26 mouse cellular contexts compared by ENCODE assay signal in genomic region chr13:110218497-110218896, GRCm38 (mm10).
DNase-seq lines count a peak whose midpoint lies in the region; ATAC-seq lines count a peak whose summit lies in the region.
"Had no signal": no experiment of that assay in that cellular context is flagged by ENCODE, and none has a peak within 500 bp of the region (broad histone marks: within the 10 kb centered on the region; RNA-seq: fewer than 3 reads in every experiment).

No protein-coding gene starts in this region.

- ATAC-seq in hindbrain, embryonic 14.5 days (ENCODE audit: low FRiP score): no peak
- ATAC-seq in hindbrain, embryonic 12.5 days (ENCODE audit: low FRiP score): no peak
- no peak for ATAC-seq in midbrain, embryonic 16.5 days
- ATAC-seq in megakaryocyte, adult 5-6 weeks (ENCODE audit: poor library complexity, severe bottlenecking): no peak
- ATAC-seq: activated CD4-positive, CD25-positive, alpha-beta regulatory T cell, adult 4 months; intestine, embryonic 16.5 days; liver, postnatal 0 days had no signal

- no peak overlapping the region for H3K4me2 ChIP-seq in hindbrain, embryonic 14.5 days (replicated peaks)
- no peak overlapping the region for H3K4me2 ChIP-seq in hindbrain, embryonic 12.5 days (replicated peaks)
- H3K4me2 ChIP-seq in midbrain, embryonic 16.5 days (ENCODE audit: low read length): no peak overlapping the region
- H3K4me2 ChIP-seq: heart, embryonic 15.5 days had no signal

- H3K9me3 ChIP-seq in hindbrain, embryonic 14.5 days (ENCODE audit: control insufficient read depth, low read length): no peaks in the 10 kb centered on the region
- H3K9me3 ChIP-seq in hindbrain, embryonic 12.5 days (replicated peaks): no peaks in the 10 kb centered on the region
- H3K9me3 ChIP-seq in midbrain, embryonic 16.5 days (replicated peaks; ENCODE audit: control insufficient read depth, low read length, poor library complexity, severe bottlenecking): no peaks in the 10 kb centered on the region
- H3K9me3 ChIP-seq: forebrain, embryonic 10.5 days; heart, embryonic 15.5 days; limb, embryonic 10.5 days had no signal

- H3K27ac ChIP-seq in hindbrain, embryonic 14.5 days: peak overlapping the region; percentile 34; the same call in 1 of the 2 replicates
- H3K27ac ChIP-seq in hindbrain, embryonic 12.5 days: no peak overlapping the region
- H3K27ac ChIP-seq in midbrain, embryonic 16.5 days (ENCODE audit: low read length): 0 out of 2 replicates have a peak overlapping the region, but pooled peaks have one; percentile 7
- H3K27ac ChIP-seq: forebrain, embryonic 10.5 days; heart, adult 2 months; heart, embryonic 15.5 days; left cerebral cortex, adult 2 months; limb, embryonic 10.5 days; stomach, postnatal 0 days had no signal

- H3K27me3 ChIP-seq in hindbrain, embryonic 14.5 days (ENCODE audit: control insufficient read depth, insufficient read depth, low read length): no peaks in the 10 kb centered on the region
- H3K27me3 ChIP-seq in hindbrain, embryonic 12.5 days: no peaks in the 10 kb centered on the region
- no peaks in the 10 kb centered on the region for H3K27me3 ChIP-seq in midbrain, embryonic 16.5 days (ENCODE audit: control insufficient read depth, insufficient read depth, low read depth, low read length)
- H3K27me3 ChIP-seq: heart, embryonic 15.5 days had no signal

- no peak for DNase-seq in hindbrain, embryonic 14.5 days (ENCODE audit: low spot score)
- DNase-seq in 416B (ENCODE audit: low read depth): peak; percentile 4
- peak; percentile 72 for DNase-seq in Muller cell, postnatal 12 days (ENCODE audit: inconsistent ontology term)
- DNase-seq in thymus, postnatal 4 days: no peak
- no peak for DNase-seq in gastrocnemius, postnatal 14 days
- DNase-seq: adrenal gland, postnatal 14 days; cerebellum, adult 11-12 months; cerebellum, postnatal 25 days; embryo, embryonic 11 days; gastrocnemius, postnatal 25 days; heart, adult 2 months; kidney, postnatal 36 days; layer of hippocampus, adult 9-11 months; liver, postnatal 0 days; lung, postnatal 10 days; thymus, postnatal 14 days had no signal

- no peaks in the 10 kb centered on the region for H3K36me3 ChIP-seq in hindbrain, embryonic 14.5 days (replicated peaks; ENCODE audit: control insufficient read depth, insufficient read depth)
- H3K36me3 ChIP-seq in hindbrain, embryonic 12.5 days: no peaks in the 10 kb centered on the region
- no peaks in the 10 kb centered on the region for H3K36me3 ChIP-seq in midbrain, embryonic 16.5 days (ENCODE audit: control insufficient read depth, insufficient read depth, low read length)
- H3K36me3 ChIP-seq: forebrain, embryonic 10.5 days; heart, embryonic 15.5 days; limb, embryonic 10.5 days had no signal

- H3K4me3 ChIP-seq in hindbrain, embryonic 14.5 days (replicated peaks; ENCODE audit: low read length): no peak overlapping the region
- H3K4me3 ChIP-seq in hindbrain, embryonic 12.5 days: no peak overlapping the region
- no peak overlapping the region for H3K4me3 ChIP-seq in midbrain, embryonic 16.5 days (ENCODE audit: low read depth, low read length)
- H3K4me3 ChIP-seq: forebrain, embryonic 10.5 days; heart, adult 2 months; heart, embryonic 15.5 days; left cerebral cortex, adult 2 months; limb, embryonic 10.5 days had no signal

- no peak overlapping the region for H3K9ac ChIP-seq in hindbrain, embryonic 14.5 days
- H3K9ac ChIP-seq in hindbrain, embryonic 12.5 days: no peak overlapping the region
- no peak overlapping the region for H3K9ac ChIP-seq in midbrain, embryonic 16.5 days (ENCODE audit: low read depth, low read length)
- H3K9ac ChIP-seq: heart, embryonic 15.5 days; liver, postnatal 0 days had no signal

- peaks cover 12% of the 10 kb centered on the region; the same call in 1 of the 2 replicates for H3K4me1 ChIP-seq in hindbrain, embryonic 14.5 days (replicated peaks; ENCODE audit: control insufficient read depth, insufficient read depth, low read length)
- no peaks in the 10 kb centered on the region for H3K4me1 ChIP-seq in hindbrain, embryonic 12.5 days
- no peaks in the 10 kb centered on the region for H3K4me1 ChIP-seq in midbrain, embryonic 16.5 days (ENCODE audit: control insufficient read depth, insufficient read depth, low read length)
- H3K4me1 ChIP-seq: heart, embryonic 15.5 days; limb, embryonic 10.5 days had no signal

- intact Hi-C loops in gastrocnemius, postnatal 14 days (cut with DNase I; ENCODE audit: low total_unique reads): no loop called here

- WGBS in hindbrain, embryonic 14.5 days: 59% methylated on average over 4 of the region's 4 CpGs
- 77% methylated on average over 4 of the region's 4 CpGs for WGBS in hindbrain, embryonic 12.5 days
- WGBS in midbrain, embryonic 16.5 days: 64% methylated on average over 4 of the region's 4 CpGs

Comparison
In these comparisons a context has a peak if more than half of its experiments do, and no peak if none do; other contexts are left out.
1. DNase-seq: peak in 416B (single experiment) and Muller cell, postnatal 12 days (single experiment); none in hindbrain, embryonic 14.5 days (single experiment), thymus, postnatal 4 days (single experiment) and gastrocnemius, postnatal 14 days (single experiment).